Mouse (Mus musculus): Measurements from ENCODE around the gene Bik.

- TF ChIP-seq POLR2A (IDR thresholded peaks at IDR 0.05; ENCODE audit: low read depth, low read length) (peak; percentile 93; the same call in 1 of the 2 replicates), CTCF (IDR thresholded peaks at IDR 0.05; ENCODE audit: borderline replicate concordance, insufficient read depth, low read length) (no peak)
Measured at GRCm38 (mm10) chr15:83510805-83511405, 15.8 kb upstream of the Bik start, which contains the start of gene Ttll1.

Data from embryonic fibroblast, embryonic 13.5 days (primary cell).